Mouse (Mus musculus) kidney, adult 2 months (tissue): ENCODE measurements around the gene Ripply3. TPM values are rescaled to one million over a fixed set of nuclear protein-coding genes. Genes with fewer than 3 reads are reported as not detected.

ENCODE experiments used
- DNase-seq: peaks from one replicate; pipeline ENCODE4 v3.0.0; 2021
- H3K27ac ChIP-seq: fragments of 200-500 bp; 2 replicates; pipeline ENCODE4 v1.5.1; 2012; ENCODE audit warnings: low read depth, low read length, control low read depth, inconsistent platforms; ENCODE audit not compliant: insufficient read depth
- H3K27me3 ChIP-seq: fragments of 200-500 bp; replicated peaks from 2 replicates; pipeline ENCODE4 v1.6.1; 2012; ENCODE audit warnings: mild to moderate bottlenecking, moderate library complexity, low read length, inconsistent platforms; ENCODE audit not compliant: control insufficient read depth, insufficient read depth
- H3K36me3 ChIP-seq: fragments of 200-500 bp; 2 replicates; pipeline ENCODE4 v1.6.1; 2012; ENCODE audit warnings: mild to moderate bottlenecking, moderate library complexity, low read length, inconsistent platforms; ENCODE audit not compliant: control insufficient read depth, insufficient read depth
- H3K4me1 ChIP-seq: fragments of 200-500 bp; 2 replicates; pipeline ENCODE4 v1.6.1; 2011; ENCODE audit warnings: low read length; ENCODE audit not compliant: control insufficient read depth, insufficient read depth
- H3K4me3 ChIP-seq: fragments of 200-500 bp; 2 replicates; pipeline ENCODE4 v1.5.1; 2011; ENCODE audit warnings: mild to moderate bottlenecking, low read depth, low read length, control low read depth; ENCODE audit not compliant: insufficient read depth
- CTCF ChIP-seq: fragments of 200-500 bp; conservative IDR thresholded peaks from 2 replicates; pipeline ENCODE4 v1.5.1; 2011; ENCODE audit warnings: low read depth, mild to moderate bottlenecking, control low read depth, low read length, moderate library complexity, mixed read lengths; ENCODE audit not compliant: insufficient read depth, insufficient read length
- POLR2A ChIP-seq: fragments of 200-500 bp; IDR thresholded peaks from one replicate; pipeline ENCODE4 v1.6.1; 2011; ENCODE audit warnings: low read depth, low read length, control low read depth
- WGBS: fragments of 180-500 bp; shearing (Covaris S2); methylation state at CpG from one replicate; pipeline ENCODE4 v1.1.7; 2018; 5-methylcytosine and 5-hydroxymethylcytosine counted together
- polyA plus RNA-seq: library from polyadenylated mRNA; depleted of rRNA; stranded (reverse); fragments of >200 nt; gene quantifications from 2 replicates; pipeline ENCODE4 v1.2.3, GENCODE M21; 2012

The Ripply3 gene
- polyA plus RNA-seq, 1 experiment: 5.3 TPM

- no peak for TF ChIP-seq POLR2A
- TF ChIP-seq CTCF: no peak
- Histone ChIP-seq H3K4me3 (no peak overlapping the region), H3K27ac (no peak overlapping the region), H3K4me1 (no peaks in the 10 kb centered on the region), H3K36me3 (no peaks in the 10 kb centered on the region), H3K27me3 (no peaks in the 10 kb centered on the region)
- WGBS: 89% methylated on average over 13 of the region's 13 CpGs
- no peak for DNase-seq
These were observed 32.5 kb downstream of the Ripply3 start for GRCm38 (mm10) chr16:94360578-94361350.

GRCm38 (mm10) chr16:94362174-94362873 is 34.1 kb downstream of the Ripply3 start:
- DNase-seq: no peak
- 50% methylated on average over 10 of the region's 10 CpGs for whole genome bisulfite sequencing

GRCm38 (mm10) chr16:94363814-94364213 is 35.6 kb downstream of the Ripply3 start:
- Histone ChIP-seq H3K36me3 (no peaks in the 10 kb centered on the region; the same call in 1 of the 2 replicates), H3K27me3 (no peaks in the 10 kb centered on the region), H3K27ac (no peak overlapping the region), H3K4me3 (no peak overlapping the region), H3K4me1 (no peaks in the 10 kb centered on the region)
- TF ChIP-seq POLR2A (no peak), CTCF (no peak)
- DNase-seq: no peak
- 95% methylated on average over 4 of the region's 4 CpGs for WGBS

More at GRCm38 (mm10) chr16:94362174-94362873, 34.1 kb downstream of the Ripply3 start:
- H3K27ac ChIP-seq: no peak overlapping the region
- H3K27me3 ChIP-seq: no peaks in the 10 kb centered on the region
- TF ChIP-seq CTCF: no peak
- no peak for TF ChIP-seq POLR2A
- no peaks in the 10 kb centered on the region for H3K4me1 ChIP-seq
- H3K36me3 ChIP-seq: no peaks in the 10 kb centered on the region; the same call in 1 of the 2 replicates
- no peak overlapping the region for H3K4me3 ChIP-seq

- 85% methylated on average over 3 of the region's 3 CpGs for WGBS
- TF ChIP-seq POLR2A: no peak
- no peak for TF ChIP-seq CTCF
- H3K27me3 ChIP-seq: no peaks in the 10 kb centered on the region
These were observed 37.2 kb downstream of the Ripply3 start for GRCm38 (mm10) chr16:94365435-94365834.

GRCm38 (mm10) chr16:94369596-94370172 is 41.5 kb downstream of the Ripply3 start:
- Histone ChIP-seq H3K36me3 (no peaks in the 10 kb centered on the region; the same call in 1 of the 2 replicates), H3K4me3 (peak overlapping the region; percentile 83), H3K4me1 (peaks cover 4% of the 10 kb centered on the region; the same call in 1 of the 2 replicates), H3K27ac (peak overlapping the region; percentile 99), H3K27me3 (no peaks in the 10 kb centered on the region)
- no peak for DNase-seq
- 2% methylated on average over 6 of the region's 6 CpGs for WGBS
- TF ChIP-seq POLR2A: no peak
- no peak for TF ChIP-seq CTCF

More at GRCm38 (mm10) chr16:94365435-94365834, 37.2 kb downstream of the Ripply3 start:
- H3K27ac ChIP-seq: no peak overlapping the region
- peaks cover 4% of the 10 kb centered on the region; the same call in 1 of the 2 replicates for H3K4me1 ChIP-seq
- DNase-seq: no peak
- no peaks in the 10 kb centered on the region; the same call in 1 of the 2 replicates for H3K36me3 ChIP-seq
- no peak overlapping the region for H3K4me3 ChIP-seq

- TF ChIP-seq POLR2A (peak; percentile 46), CTCF (no peak)
- no peaks in the 10 kb centered on the region; the same call in 1 of the 2 replicates for H3K36me3 ChIP-seq
- H3K4me1 ChIP-seq: peaks cover 6% of the 10 kb centered on the region; the same call in 1 of the 2 replicates
- H3K4me3 ChIP-seq: peak within 1 kb of the TSS; percentile 83
- peak within 1 kb of the TSS; percentile 99 for H3K27ac ChIP-seq
- peak; percentile 94 for DNase-seq
- under 1% methylated on average over 79 of the region's 79 CpGs for WGBS
- H3K27me3 ChIP-seq: no peaks in the 10 kb centered on the region
These were observed 42.1 kb downstream of the Ripply3 start, which contains the start of gene Ttc3 for GRCm38 (mm10) chr16:94370173-94370914. Gene Ttc3, plus strand, starts transcription at chr16:94370618.
